In the genomic region with DNA sequence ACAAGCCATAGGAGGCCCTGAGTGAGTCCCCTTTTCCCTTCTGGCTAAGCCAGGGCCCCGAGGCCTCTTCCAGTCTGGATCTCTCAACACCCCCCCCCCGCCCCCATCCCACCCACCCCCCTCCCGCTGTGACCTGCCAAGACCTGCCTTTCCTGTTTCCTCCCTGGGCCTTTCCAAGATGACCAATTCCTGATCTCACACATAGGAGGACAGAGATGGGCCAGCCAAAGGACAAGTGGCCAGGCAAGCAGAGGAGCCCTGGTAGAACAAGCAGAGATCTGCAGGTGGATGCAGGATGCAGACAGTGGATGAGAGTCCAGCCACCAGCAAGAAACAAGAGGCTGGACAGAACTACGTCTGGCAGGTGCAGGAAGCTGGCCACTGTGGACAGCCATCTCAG, we compare ENCODE assay signal across 30 mouse cellular contexts. TPM values are rescaled to one million over a fixed set of nuclear protein-coding genes. Genes with fewer than 3 reads are reported as not detected.
DNase-seq lines count a peak whose midpoint lies in the region; ATAC-seq and TF ChIP-seq lines count a peak whose summit lies in the region.
"Had no signal": no experiment of that assay in that cellular context is flagged by ENCODE, and none has a peak within 500 bp of the region (broad histone marks: within the 10 kb centered on the region; RNA-seq: fewer than 3 reads in every experiment).

No protein-coding gene starts in this region.

- no peak overlapping the region for H3K9ac ChIP-seq in hindbrain, postnatal 0 days (replicated peaks; ENCODE audit: low read length)
- H3K9ac ChIP-seq: forebrain, embryonic 12.5 days; forebrain, postnatal 0 days; heart, embryonic 15.5 days; hindbrain, embryonic 14.5 days; limb, embryonic 13.5 days; liver, embryonic 13.5 days; neural tube, embryonic 15.5 days; stomach, embryonic 15.5 days had no signal

- H3K4me1 ChIP-seq in kidney, adult 2 months (ENCODE audit: control insufficient read depth, insufficient read depth, low read length) = 0 out of 2 replicates have a peak, but pooled peaks cover 11% of the 10 kb centered on the region
- H3K4me1 ChIP-seq in hindbrain, postnatal 0 days (ENCODE audit: insufficient read depth, low read length) = peaks cover 3% of the 10 kb centered on the region; the same call in 1 of the 2 replicates

- DNase-seq in kidney, adult 2 months = peak; percentile 74
- no peak for DNase-seq in kidney, adult 11 months
- peak; percentile 58 for DNase-seq in lung, postnatal 10 days
- DNase-seq in lung, postnatal 25 days (ENCODE audit: low spot score) = no peak
- DNase-seq in kidney, postnatal 14 days = peak; percentile 63
- DNase-seq in hindbrain, postnatal 0 days (ENCODE audit: low spot score) = no peak
- no peak for DNase-seq in spleen, postnatal 14 days (ENCODE audit: low spot score in 2 of 2)
- DNase-seq: adrenal gland, adult 2 months; adrenal gland, postnatal 36 days; B cell, adult 2 months; cerebellum, adult 18-20 months; cerebellum, postnatal 10 days; forebrain, postnatal 0 days; gastrocnemius, postnatal 10 days; liver, embryonic 13.5 days; lung, adult 18-20 months; midbrain, embryonic 14.5 days; retina, postnatal 1 day; right cerebral cortex, postnatal 14 days had no signal

- H3K27me3 ChIP-seq in kidney, adult 2 months (replicated peaks; ENCODE audit: control insufficient read depth, insufficient read depth, low read length) = no peaks in the 10 kb centered on the region
- H3K27me3 ChIP-seq in hindbrain, postnatal 0 days (ENCODE audit: insufficient read depth, low read length) = no peaks in the 10 kb centered on the region
- H3K27me3 ChIP-seq: heart, embryonic 15.5 days; limb, embryonic 13.5 days; stomach, embryonic 15.5 days had no signal

- no peaks in the 10 kb centered on the region for H3K9me3 ChIP-seq in hindbrain, postnatal 0 days (ENCODE audit: low read length)
- H3K9me3 ChIP-seq: forebrain, embryonic 12.5 days; heart, embryonic 15.5 days; limb, embryonic 13.5 days; liver, embryonic 13.5 days; neural tube, embryonic 15.5 days; stomach, embryonic 15.5 days had no signal

- H3K4me2 ChIP-seq in hindbrain, postnatal 0 days (ENCODE audit: low read depth, low read length) = no peak overlapping the region
- H3K4me2 ChIP-seq: forebrain, embryonic 12.5 days; heart, embryonic 15.5 days; hindbrain, embryonic 14.5 days; limb, embryonic 13.5 days; liver, embryonic 13.5 days; neural tube, embryonic 15.5 days; stomach, embryonic 15.5 days had no signal

- no peak for TF ChIP-seq POLR2A in kidney, adult 2 months (IDR thresholded peaks at IDR 0.05; ENCODE audit: low read depth, low read length)

- H3K36me3 ChIP-seq in kidney, adult 2 months (ENCODE audit: control insufficient read depth, insufficient read depth, low read length) = no peaks in the 10 kb centered on the region; the same call in 1 of the 2 replicates
- H3K36me3 ChIP-seq in hindbrain, postnatal 0 days (ENCODE audit: insufficient read depth, low read length) = no peaks in the 10 kb centered on the region
- H3K36me3 ChIP-seq: heart, embryonic 15.5 days; liver, embryonic 13.5 days had no signal

- H3K4me3 ChIP-seq in kidney, adult 2 months (ENCODE audit: insufficient read depth, low read depth, low read length) = no peak overlapping the region
- no peak overlapping the region for H3K4me3 ChIP-seq in hindbrain, postnatal 0 days (ENCODE audit: low read length)
- H3K4me3 ChIP-seq: erythroblast, embryonic 14.5 days; forebrain, embryonic 12.5 days; heart, embryonic 15.5 days; limb, embryonic 13.5 days; liver, embryonic 13.5 days; neural tube, embryonic 15.5 days; stomach, embryonic 15.5 days had no signal

- no peak for TF ChIP-seq CTCF in kidney, adult 2 months (conservative IDR thresholded peaks at IDR 0.05; ENCODE audit: insufficient read depth, insufficient read length, low read depth, low read length)
- TF ChIP-seq CTCF in hindbrain, postnatal 0 days (IDR thresholded peaks at IDR 0.05; ENCODE audit: low read depth) = no peak

- H3K27ac ChIP-seq in kidney, adult 2 months (ENCODE audit: insufficient read depth, low read depth, low read length) = peak overlapping the region; percentile 58
- H3K27ac ChIP-seq in hindbrain, postnatal 0 days = no peak overlapping the region
- H3K27ac ChIP-seq: forebrain, embryonic 12.5 days; heart, embryonic 15.5 days; hindbrain, embryonic 14.5 days; liver, embryonic 13.5 days; neural tube, embryonic 15.5 days; stomach, embryonic 15.5 days had no signal

- no peak for ATAC-seq in hindbrain, postnatal 0 days
- ATAC-seq: activated CD4-positive, CD25-positive, alpha-beta regulatory T cell, adult 4 months; forebrain, postnatal 0 days; inflammation-experienced regulatory T-cells, adult 6 months; lung, postnatal 0 days had no signal

- 46% methylated on average over 4 of the region's 4 CpGs for WGBS in kidney, adult 2 months
- WGBS in hindbrain, postnatal 0 days = 68% methylated on average over 4 of the region's 4 CpGs

RNA-seq across cellular contexts. Expression of gene Eva1b, which starts 2.1 kb away (rescaled TPM):
- 68.8 and 101 TPM in 2 replicates for polyA plus RNA-seq in kidney, adult 2 months (2012; rRNA removed)
- 24.9 and 25.6 TPM in 2 replicates for total RNA-seq in hindbrain, postnatal 0 days (2014; rRNA removed)
- 11.6 and 12.3 TPM in 2 replicates for polyA plus RNA-seq in hindbrain, postnatal 0 days (2015; fragmentation: Nextera tagmentation; extraction: Ambion mirVana)

RNA-seq across cellular contexts. Expression of gene Sh3d21, which starts 17.9 kb away (rescaled TPM):
- polyA plus RNA-seq in kidney, adult 2 months (2012; rRNA removed) = 5.0 and 5.5 TPM in 2 replicates
- 0.63 and 1.2 TPM in 2 replicates for total RNA-seq in hindbrain, postnatal 0 days (2014; rRNA removed)
- 2.2 and 2.6 TPM in 2 replicates for polyA plus RNA-seq in hindbrain, postnatal 0 days (2015; fragmentation: Nextera tagmentation; extraction: Ambion mirVana)
- total RNA-seq: common myeloid progenitor, adult 5-6 weeks had no signal

RNA-seq across cellular contexts. Expression of gene Stk40, which starts 41.6 kb away (rescaled TPM):
- 38.3 and 38.9 TPM in 2 replicates for polyA plus RNA-seq in kidney, adult 2 months (2012; rRNA removed)
- 19.9 and 23.3 TPM in 2 replicates for total RNA-seq in hindbrain, postnatal 0 days (2014; rRNA removed)
- polyA plus RNA-seq in hindbrain, postnatal 0 days (2015; fragmentation: Nextera tagmentation; extraction: Ambion mirVana) = 17.6 and 19.7 TPM in 2 replicates

RNA-seq across cellular contexts. Expression of gene Lsm10, which starts 49.0 kb away (rescaled TPM):
- 36.5 TPM in 2 replicates for polyA plus RNA-seq in kidney, adult 2 months (2012; rRNA removed)
- total RNA-seq in hindbrain, postnatal 0 days (2014; rRNA removed) = 25.1 and 54.7 TPM in 2 replicates
- polyA plus RNA-seq in hindbrain, postnatal 0 days (2015; fragmentation: Nextera tagmentation; extraction: Ambion mirVana) = 42.8 and 42.9 TPM in 2 replicates

RNA-seq across cellular contexts. Expression of gene Thrap3, which starts 57.2 kb away (rescaled TPM):
- 40.4 and 51.0 TPM in 2 replicates for polyA plus RNA-seq in kidney, adult 2 months (2012; rRNA removed)
- 85.7 and 128 TPM in 2 replicates for total RNA-seq in hindbrain, postnatal 0 days (2014; rRNA removed)
- polyA plus RNA-seq in hindbrain, postnatal 0 days (2015; fragmentation: Nextera tagmentation; extraction: Ambion mirVana) = 108 and 123 TPM in 2 replicates

Comparison
In these comparisons a context has a peak if more than half of its experiments do, and no peak if none do; other contexts are left out.
1. DNase-seq: peak in kidney, adult 2 months (single experiment), lung, postnatal 10 days (single experiment) and kidney, postnatal 14 days (single experiment); none in kidney, adult 11 months (single experiment), lung, postnatal 25 days (single experiment), hindbrain, postnatal 0 days (single experiment) and spleen, postnatal 14 days (0 of 2).